Mouse (Mus musculus) midbrain, embryonic 14.5 days (tissue): ENCODE measurements around the gene Akr1c14. TPM values are rescaled to one million over a fixed set of nuclear protein-coding genes. Genes with fewer than 3 reads are reported as not detected.
A peak's percentile ranks its signal among the peaks of the same experiment; 100 is the strongest.

ENCODE experiments used
- ATAC-seq: fragments of 200-750 bp; cut with Nextera tagmentation; 2 replicates; pipeline ENCODE4 v1.8.0; 2017; ENCODE audit warnings: moderate number of reproducible peaks, moderate library complexity; ENCODE audit not compliant: low FRiP score, low TSS enrichment
- DNase-seq: peaks from one replicate; pipeline ENCODE4 v3.0.0-alpha.2; 2015
- H3K27ac ChIP-seq: fragments of 300-500 bp; sonication (generic); replicated peaks from 2 replicates; pipeline ENCODE4 v1.5.1; 2014; ENCODE audit warnings: mild to moderate bottlenecking, low read depth, low read length, moderate library complexity
- H3K27me3 ChIP-seq: fragments of 300-500 bp; sonication (generic); 2 replicates; pipeline ENCODE4 v1.6.1; 2014; ENCODE audit warnings: low read length, control low read depth, mixed read lengths; ENCODE audit not compliant: control insufficient read depth, insufficient read depth
- H3K36me3 ChIP-seq: fragments of 300-500 bp; sonication (generic); 2 replicates; pipeline ENCODE4 v1.6.1; 2014; ENCODE audit warnings: low read length, control low read depth; ENCODE audit not compliant: control insufficient read depth, insufficient read depth
- H3K4me1 ChIP-seq: fragments of 300-500 bp; sonication (generic); 2 replicates; pipeline ENCODE4 v1.6.1; 2014; ENCODE audit warnings: mild to moderate bottlenecking, antibody characterized with exemption, low read length, control low read depth; ENCODE audit not compliant: control insufficient read depth, insufficient read depth
- H3K4me2 ChIP-seq: fragments of 300-500 bp; sonication (generic); 2 replicates; pipeline ENCODE4 v1.6.1; 2014; ENCODE audit warnings: mild to moderate bottlenecking, low read length, moderate library complexity
- H3K4me3 ChIP-seq: fragments of 300-500 bp; sonication (generic); replicated peaks from 2 replicates; pipeline ENCODE4 v1.5.1; 2014; ENCODE audit warnings: low read depth, low read length
- H3K9ac ChIP-seq: fragments of 300-500 bp; sonication (generic); replicated peaks from 2 replicates; pipeline ENCODE4 v1.6.1; 2014; ENCODE audit warnings: mild to moderate bottlenecking, low read length, moderate library complexity
- H3K9me3 ChIP-seq: fragments of 300-500 bp; sonication (generic); 2 replicates; pipeline ENCODE4 v1.6.1; 2016; ENCODE audit warnings: low read length, control low read depth, mixed read lengths; ENCODE audit not compliant: control insufficient read depth
- WGBS: fragments of 180-500 bp; shearing (Covaris S2); extraction: QIAGEN DNeasy Blood & Tissue Kit; methylation state at CpG from one replicate; pipeline ENCODE4 v1.1.7; 2014; 5-methylcytosine and 5-hydroxymethylcytosine counted together
- polyA plus RNA-seq: library from polyadenylated mRNA; unstranded; fragments of >200 nt; fragmentation: Nextera tagmentation; extraction: Ambion mirVana; gene quantifications from 2 replicates; pipeline ENCODE4 v1.2.1, GENCODE M21; 2014

Gene Akr1c14
- polyA plus RNA-seq, result 0.27 and 0.89 TPM in 2 replicates

- H3K27ac ChIP-seq, result no peak within 1 kb of the TSS
- H3K4me3 ChIP-seq, result no peak within 1 kb of the TSS
- DNase-seq (no peak), ATAC-seq (no peak)
- H3K9ac ChIP-seq, result no peak within 1 kb of the TSS
- no peaks in the 10 kb centered on the region for H3K4me1 ChIP-seq
- no peaks in the 10 kb centered on the region for H3K9me3 ChIP-seq
- no peak within 1 kb of the TSS for H3K4me2 ChIP-seq
- H3K36me3 ChIP-seq, result no peaks in the 10 kb centered on the region
- 61% methylated on average over 2 of the region's 2 CpGs for WGBS
- no peaks in the 10 kb centered on the region for H3K27me3 ChIP-seq
These were observed at the start of gene Akr1c14 for GRCm38 (mm10) chr13:4048719-4049118. TSS of gene Akr1c14 (plus strand) at chr13:4049011.

DNA sequence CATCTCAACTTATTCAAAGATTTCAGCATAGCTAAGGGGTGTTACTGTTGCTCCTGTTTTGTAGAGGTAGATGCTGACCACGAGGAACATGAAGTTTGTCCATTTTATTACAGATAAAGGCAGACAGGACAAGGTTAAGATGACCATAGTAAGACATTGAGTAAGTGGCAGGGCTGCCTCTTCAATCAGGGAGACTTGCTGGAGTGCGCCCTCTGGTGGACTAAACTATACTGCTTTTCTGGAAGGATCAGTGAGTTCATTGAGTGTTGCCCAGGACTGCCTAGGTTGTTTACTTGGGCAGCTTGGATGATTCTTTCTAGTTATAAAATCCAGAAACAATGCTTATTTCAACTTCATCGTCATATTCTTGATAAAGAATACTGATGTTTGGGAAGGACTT is 47.1 kb upstream of the Akr1c14 start:
- WGBS, result 8% methylated on average over 3 of the region's 3 CpGs
- H3K36me3 ChIP-seq, result no peaks in the 10 kb centered on the region
- H3K9ac ChIP-seq, result no peak overlapping the region
- DNase-seq (peak; percentile 81), ATAC-seq (no peak; the same call in 1 of the 2 replicates)
- H3K9me3 ChIP-seq, result no peaks in the 10 kb centered on the region
- H3K4me2 ChIP-seq, result no peak overlapping the region
- H3K4me1 ChIP-seq, result no peaks in the 10 kb centered on the region
- no peaks in the 10 kb centered on the region for H3K27me3 ChIP-seq
- H3K4me3 ChIP-seq, result no peak overlapping the region
- H3K27ac ChIP-seq, result no peak overlapping the region

GRCm38 (mm10) chr13:4010784-4011183 is 38.0 kb upstream of the Akr1c14 start:
- no peak for ATAC-seq
- Histone ChIP-seq H3K4me1 (no peaks in the 10 kb centered on the region), H3K27me3 (no peaks in the 10 kb centered on the region), H3K9ac (no peak overlapping the region), H3K4me2 (no peak overlapping the region), H3K9me3 (no peaks in the 10 kb centered on the region), H3K27ac (no peak overlapping the region), H3K36me3 (no peaks in the 10 kb centered on the region), H3K4me3 (no peak overlapping the region)
- no peak for DNase-seq
- WGBS, result 88% methylated on average over 4 of the region's 4 CpGs

GRCm38 (mm10) chr13:4013811-4014210 is 35.0 kb upstream of the Akr1c14 start:
- H3K27ac ChIP-seq, result no peak overlapping the region
- no peak overlapping the region for H3K4me2 ChIP-seq
- no peaks in the 10 kb centered on the region for H3K4me1 ChIP-seq
- H3K9ac ChIP-seq, result no peak overlapping the region
- ATAC-seq (no peak), DNase-seq (peak; percentile 44)
- no peaks in the 10 kb centered on the region for H3K36me3 ChIP-seq
- no peak overlapping the region for H3K4me3 ChIP-seq
- no peaks in the 10 kb centered on the region for H3K27me3 ChIP-seq
- no peaks in the 10 kb centered on the region for H3K9me3 ChIP-seq

- no peaks in the 10 kb centered on the region for H3K9me3 ChIP-seq
These were observed 18.9 kb upstream of the Akr1c14 start for GRCm38 (mm10) chr13:4029897-4030296.

GRCm38 (mm10) chr13:4032512-4032911 is 16.3 kb upstream of the Akr1c14 start:
- DNase-seq, result peak; percentile 2
- Histone ChIP-seq H3K27ac (no peak overlapping the region), H3K36me3 (no peaks in the 10 kb centered on the region), H3K27me3 (no peaks in the 10 kb centered on the region), H3K9me3 (no peaks in the 10 kb centered on the region), H3K9ac (no peak overlapping the region), H3K4me1 (no peaks in the 10 kb centered on the region), H3K4me3 (no peak overlapping the region), H3K4me2 (no peak overlapping the region)
- 81% methylated on average over 3 of the region's 3 CpGs for WGBS
- ATAC-seq, result no peak

More at GRCm38 (mm10) chr13:4029897-4030296, 18.9 kb upstream of the Akr1c14 start:
- Histone ChIP-seq H3K27me3 (no peaks in the 10 kb centered on the region), H3K36me3 (no peaks in the 10 kb centered on the region), H3K9ac (no peak overlapping the region), H3K4me1 (no peaks in the 10 kb centered on the region), H3K27ac (no peak overlapping the region), H3K4me3 (no peak overlapping the region), H3K4me2 (no peak overlapping the region)
- no peak for DNase-seq
- WGBS, result 98% methylated on average over 2 of the region's 2 CpGs
- no peak for ATAC-seq

DNA sequence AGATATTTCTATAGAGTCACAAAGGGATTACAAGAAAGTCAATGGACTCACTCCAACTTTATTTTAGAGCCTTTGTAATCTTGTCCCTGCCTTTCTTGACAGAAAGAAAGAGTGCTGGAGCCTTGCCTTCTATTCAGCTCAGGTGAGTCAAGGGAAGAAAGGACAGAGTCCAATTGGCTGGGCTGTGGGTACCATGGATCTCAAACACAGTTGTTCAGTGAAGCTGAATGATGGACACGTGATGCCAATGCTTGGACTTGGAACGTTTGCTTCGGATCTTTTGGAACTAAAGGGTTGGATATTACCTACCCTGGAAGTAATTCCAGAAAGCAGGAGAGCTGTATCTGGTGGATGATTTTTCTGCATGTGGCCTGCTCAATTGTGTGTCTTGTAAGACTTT is 13.8 kb upstream of the Akr1c14 start:
- H3K9me3 ChIP-seq, result no peaks in the 10 kb centered on the region
- ATAC-seq, result no peak
- DNase-seq, result no peak
- no peaks in the 10 kb centered on the region for H3K4me1 ChIP-seq
- H3K4me3 ChIP-seq, result no peak overlapping the region
- no peak overlapping the region for H3K27ac ChIP-seq
- H3K36me3 ChIP-seq, result no peaks in the 10 kb centered on the region
- H3K9ac ChIP-seq, result no peak overlapping the region
- 84% methylated on average over 3 of the region's 3 CpGs for WGBS
- no peaks in the 10 kb centered on the region for H3K27me3 ChIP-seq
- H3K4me2 ChIP-seq, result no peak overlapping the region

GRCm38 (mm10) chr13:4046113-4046512 is 2.7 kb upstream of the Akr1c14 start:
- DNase-seq, result no peak
- Histone ChIP-seq H3K27ac (no peak overlapping the region), H3K27me3 (no peaks in the 10 kb centered on the region), H3K4me1 (no peaks in the 10 kb centered on the region), H3K4me2 (no peak overlapping the region), H3K9me3 (no peaks in the 10 kb centered on the region), H3K36me3 (no peaks in the 10 kb centered on the region), H3K4me3 (no peak overlapping the region), H3K9ac (no peak overlapping the region)
- 86% methylated on average over 3 of the region's 3 CpGs for WGBS
- ATAC-seq, result no peak

- H3K27ac ChIP-seq, result no peak overlapping the region
- 27% methylated on average over 2 of the region's 2 CpGs for WGBS
- no peak for DNase-seq
These were observed 2.0 kb upstream of the Akr1c14 start for GRCm38 (mm10) chr13:4046841-4047240.

More at GRCm38 (mm10) chr13:4046841-4047240, 2.0 kb upstream of the Akr1c14 start:
- Histone ChIP-seq H3K9me3 (no peaks in the 10 kb centered on the region), H3K27me3 (no peaks in the 10 kb centered on the region), H3K4me1 (no peaks in the 10 kb centered on the region), H3K4me3 (no peak overlapping the region), H3K4me2 (no peak overlapping the region), H3K36me3 (no peaks in the 10 kb centered on the region), H3K9ac (no peak overlapping the region)
- no peak for ATAC-seq
